Mouse (Mus musculus): ENCODE data around the gene Prkag3.

The Prkag3 gene

GRCm38 (mm10) chr1:74748643-74749271 is at the start of gene Prkag3:
TSS of gene Prkag3 (minus strand) at chr1:74749221.
- no peaks in the 10 kb centered on the region for H3K27me3 ChIP-seq (ENCODE audit: control insufficient read depth, insufficient read depth, low read length, poor library complexity, severe bottlenecking)
- H3K36me3 ChIP-seq (ENCODE audit: control insufficient read depth, insufficient read depth, low read length, poor library complexity, severe bottlenecking): no peaks in the 10 kb centered on the region
- peak; percentile 65 for DNase-seq (ENCODE audit: low read depth, low spot score)

DNA sequence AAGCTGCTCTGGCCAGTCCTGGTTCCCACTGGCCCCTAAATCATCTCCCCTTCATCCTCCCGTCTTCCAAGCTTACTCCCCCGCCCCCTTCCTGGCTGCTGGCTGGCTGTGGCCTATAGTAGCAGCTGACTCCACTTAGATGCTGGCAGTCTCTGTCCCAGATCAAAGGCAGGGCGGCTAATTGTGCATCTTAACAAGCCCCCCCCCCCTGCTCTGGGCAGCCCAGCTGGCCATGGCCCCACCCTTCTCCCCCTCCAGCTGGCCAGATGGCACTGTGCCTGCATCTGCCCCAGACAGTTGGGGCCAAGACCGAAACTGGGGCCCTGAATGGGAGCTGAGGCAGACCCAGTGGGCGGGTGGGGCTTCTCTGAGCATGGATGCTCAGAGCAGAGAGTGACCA is 48.4 kb upstream of the Prkag3 start:
- H3K27me3 ChIP-seq (ENCODE audit: control insufficient read depth, insufficient read depth, low read length, poor library complexity, severe bottlenecking): peaks cover 2% of the 10 kb centered on the region; the same call in 1 of the 2 replicates
- no peak for DNase-seq (ENCODE audit: low read depth, low spot score)
- H3K36me3 ChIP-seq (ENCODE audit: control insufficient read depth, insufficient read depth, low read length, poor library complexity, severe bottlenecking): no peaks in the 10 kb centered on the region

DNA sequence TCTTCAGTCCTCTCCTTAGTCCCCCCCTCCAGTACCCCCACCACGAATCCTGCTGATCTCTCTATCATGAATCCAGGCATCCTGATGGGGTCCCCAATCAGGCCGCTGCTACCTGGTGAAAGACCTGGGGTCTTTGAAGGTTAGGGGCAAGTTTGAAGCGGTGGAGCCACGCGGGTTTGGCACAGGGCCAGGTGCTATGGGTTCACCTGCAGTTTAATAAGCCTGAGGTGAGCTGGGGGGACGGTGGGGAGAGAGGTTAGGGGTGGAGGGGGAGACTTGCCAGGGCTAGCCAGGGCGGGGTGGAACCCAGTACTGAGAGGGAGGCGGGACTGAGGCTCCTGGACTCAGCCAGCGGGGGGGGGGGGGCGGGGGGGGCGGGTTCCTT is 46.1 kb upstream of the Prkag3 start:
- H3K36me3 ChIP-seq (ENCODE audit: control insufficient read depth, insufficient read depth, low read length, poor library complexity, severe bottlenecking): no peaks in the 10 kb centered on the region
- DNase-seq (ENCODE audit: low read depth, low spot score): no peak
- H3K27me3 ChIP-seq (ENCODE audit: control insufficient read depth, insufficient read depth, low read length, poor library complexity, severe bottlenecking): no peaks in the 10 kb centered on the region

- DNase-seq (ENCODE audit: low read depth, low spot score): peak; percentile 58
- Histone ChIP-seq H3K27me3 (ENCODE audit: control insufficient read depth, insufficient read depth, low read length, poor library complexity, severe bottlenecking) (no peaks in the 10 kb centered on the region), H3K36me3 (ENCODE audit: control insufficient read depth, insufficient read depth, low read length, poor library complexity, severe bottlenecking) (no peaks in the 10 kb centered on the region)
These were observed 45.6 kb upstream of the Prkag3 start for GRCm38 (mm10) chr1:74794487-74795144.

- Histone ChIP-seq H3K27me3 (ENCODE audit: control insufficient read depth, insufficient read depth, low read length, poor library complexity, severe bottlenecking) (no peaks in the 10 kb centered on the region), H3K36me3 (ENCODE audit: control insufficient read depth, insufficient read depth, low read length, poor library complexity, severe bottlenecking) (no peaks in the 10 kb centered on the region)
- no peak for DNase-seq (ENCODE audit: low read depth, low spot score)
These were observed 44.0 kb upstream of the Prkag3 start for GRCm38 (mm10) chr1:74792831-74793660.

GRCm38 (mm10) chr1:74791249-74791648 is 42.2 kb upstream of the Prkag3 start, which contains the start of gene Wnt10a:
TSS of gene Wnt10a (plus strand) at chr1:74791516.
- peak; percentile 74 for DNase-seq (ENCODE audit: low read depth, low spot score)

DNA sequence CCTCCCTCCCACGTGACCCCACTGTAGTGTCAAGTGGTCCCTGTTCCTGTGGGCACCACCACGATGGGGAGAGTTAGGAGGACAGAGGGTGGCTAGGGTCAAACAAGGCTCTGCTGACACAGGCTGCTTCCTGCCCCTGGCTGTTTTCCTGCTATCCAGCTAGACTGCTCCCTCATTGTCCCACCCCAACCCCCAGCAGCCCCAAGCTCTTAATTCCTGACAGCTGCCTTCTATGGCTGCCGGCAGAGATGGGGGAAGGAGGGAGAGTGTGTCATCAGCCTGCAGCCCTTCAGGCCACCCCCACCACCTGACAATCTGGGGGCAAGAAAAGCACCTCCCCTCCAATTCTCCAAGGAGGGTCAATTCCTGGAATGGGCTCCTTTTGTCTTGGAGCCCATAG is 41.1 kb upstream of the Prkag3 start:
- Histone ChIP-seq H3K36me3 (ENCODE audit: control insufficient read depth, insufficient read depth, low read length, poor library complexity, severe bottlenecking) (no peaks in the 10 kb centered on the region), H3K27me3 (ENCODE audit: control insufficient read depth, insufficient read depth, low read length, poor library complexity, severe bottlenecking) (no peaks in the 10 kb centered on the region)
- DNase-seq (ENCODE audit: low read depth, low spot score): no peak

More at GRCm38 (mm10) chr1:74791249-74791648, 42.2 kb upstream of the Prkag3 start, which contains the start of gene Wnt10a:
- H3K36me3 ChIP-seq (ENCODE audit: control insufficient read depth, insufficient read depth, low read length, poor library complexity, severe bottlenecking): no peaks in the 10 kb centered on the region
- H3K27me3 ChIP-seq (ENCODE audit: control insufficient read depth, insufficient read depth, low read length, poor library complexity, severe bottlenecking): no peaks in the 10 kb centered on the region

DNA sequence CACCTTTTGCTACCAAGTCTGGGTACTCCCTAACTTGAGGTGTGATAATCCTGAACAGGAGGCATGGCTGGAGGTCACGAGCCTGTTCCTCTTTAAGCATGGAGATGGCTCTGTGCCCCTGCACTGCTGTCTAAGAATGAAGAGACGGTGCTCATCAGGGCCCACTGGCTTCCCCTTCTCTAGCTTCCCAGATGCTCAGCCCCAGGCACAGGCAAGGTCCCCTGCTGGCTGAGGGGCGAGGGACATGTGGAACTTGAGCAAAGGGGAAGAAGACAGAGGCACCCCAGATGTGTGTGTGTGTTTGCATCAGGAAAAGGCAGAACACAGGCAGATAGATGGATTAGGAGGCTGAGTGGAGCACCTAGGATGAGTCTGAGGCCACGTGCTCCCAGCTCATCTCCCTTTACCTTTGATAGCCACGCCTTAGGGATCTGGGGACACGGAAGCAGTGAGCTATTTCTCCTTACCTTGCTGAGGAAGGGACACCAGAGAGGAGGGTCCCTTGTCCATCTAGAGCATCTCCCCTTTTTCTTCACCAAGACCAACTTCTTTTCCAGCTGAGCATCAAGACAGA is 39.7 kb upstream of the Prkag3 start:
- no peaks in the 10 kb centered on the region for H3K27me3 ChIP-seq (ENCODE audit: control insufficient read depth, insufficient read depth, low read length, poor library complexity, severe bottlenecking)
- peak; percentile 43 for DNase-seq (ENCODE audit: low read depth, low spot score)
- no peaks in the 10 kb centered on the region for H3K36me3 ChIP-seq (ENCODE audit: control insufficient read depth, insufficient read depth, low read length, poor library complexity, severe bottlenecking)

GRCm38 (mm10) chr1:74787846-74788245 is 38.8 kb upstream of the Prkag3 start:
- peak; percentile 87 for DNase-seq (ENCODE audit: low read depth, low spot score)
- H3K36me3 ChIP-seq (ENCODE audit: control insufficient read depth, insufficient read depth, low read length, poor library complexity, severe bottlenecking): no peaks in the 10 kb centered on the region
- no peaks in the 10 kb centered on the region for H3K27me3 ChIP-seq (ENCODE audit: control insufficient read depth, insufficient read depth, low read length, poor library complexity, severe bottlenecking)

DNA sequence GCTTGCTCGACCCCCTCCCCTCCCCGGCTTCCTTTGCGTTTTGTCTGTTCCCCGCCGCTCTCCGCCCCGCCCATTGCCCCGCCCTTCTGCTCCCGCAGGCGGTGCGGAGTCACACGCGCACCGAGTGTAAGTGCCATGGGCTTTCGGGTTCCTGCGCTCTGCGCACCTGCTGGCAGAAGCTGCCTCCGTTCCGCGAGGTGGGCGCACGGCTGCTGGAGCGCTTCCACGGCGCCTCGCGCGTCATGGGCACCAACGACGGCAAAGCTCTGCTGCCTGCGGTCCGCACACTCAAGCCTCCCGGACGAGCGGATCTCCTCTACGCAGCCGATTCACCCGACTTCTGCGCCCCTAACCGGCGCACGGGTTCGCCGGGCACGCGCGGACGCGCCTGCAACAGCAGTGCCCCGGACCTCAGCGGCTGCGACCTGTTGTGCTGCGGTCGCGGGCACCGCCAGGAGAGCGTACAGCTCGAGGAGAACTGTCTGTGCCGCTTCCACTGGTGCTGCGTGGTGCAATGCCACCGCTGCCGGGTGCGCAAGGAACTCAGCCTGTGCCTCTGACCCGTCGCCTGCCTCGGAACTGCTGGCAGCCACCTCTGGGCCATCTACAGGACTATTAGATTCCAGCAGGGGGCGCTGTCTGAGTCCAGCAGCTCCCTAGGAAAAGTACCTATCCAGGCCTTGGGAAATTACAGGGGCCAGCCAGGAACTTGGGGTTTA is 35.2 kb upstream of the Prkag3 start:
- H3K27me3 ChIP-seq (ENCODE audit: control insufficient read depth, insufficient read depth, low read length, poor library complexity, severe bottlenecking): no peaks in the 10 kb centered on the region
- peak; percentile 58 for DNase-seq (ENCODE audit: low read depth, low spot score)
- no peaks in the 10 kb centered on the region for H3K36me3 ChIP-seq (ENCODE audit: control insufficient read depth, insufficient read depth, low read length, poor library complexity, severe bottlenecking)

GRCm38 (mm10) chr1:74783554-74783953 is 34.5 kb upstream of the Prkag3 start:
- DNase-seq (ENCODE audit: low read depth, low spot score): no peak
- Histone ChIP-seq H3K27me3 (ENCODE audit: control insufficient read depth, insufficient read depth, low read length, poor library complexity, severe bottlenecking) (no peaks in the 10 kb centered on the region), H3K36me3 (ENCODE audit: control insufficient read depth, insufficient read depth, low read length, poor library complexity, severe bottlenecking) (no peaks in the 10 kb centered on the region)

DNA sequence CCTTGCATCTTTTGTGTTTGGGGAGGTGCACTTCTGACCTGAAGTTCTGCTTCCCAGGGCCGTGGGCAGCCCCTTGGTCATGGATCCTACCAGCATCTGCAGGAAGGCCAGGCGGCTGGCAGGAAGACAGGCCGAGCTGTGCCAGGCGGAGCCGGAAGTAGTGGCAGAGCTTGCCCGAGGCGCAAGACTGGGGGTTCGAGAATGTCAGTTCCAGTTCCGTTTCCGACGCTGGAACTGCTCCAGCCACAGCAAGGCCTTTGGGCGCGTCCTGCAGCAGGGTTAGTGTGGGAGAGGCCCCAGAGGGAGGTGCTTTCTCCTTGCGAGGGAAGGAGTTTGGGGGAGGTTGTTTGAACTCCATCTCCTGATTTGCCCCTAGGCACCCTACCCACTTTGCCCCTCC is 33.0 kb upstream of the Prkag3 start:
- H3K27me3 ChIP-seq (ENCODE audit: control insufficient read depth, insufficient read depth, low read length, poor library complexity, severe bottlenecking): no peaks in the 10 kb centered on the region
- H3K36me3 ChIP-seq (ENCODE audit: control insufficient read depth, insufficient read depth, low read length, poor library complexity, severe bottlenecking): no peaks in the 10 kb centered on the region
- DNase-seq (ENCODE audit: low read depth, low spot score): no peak

DNA sequence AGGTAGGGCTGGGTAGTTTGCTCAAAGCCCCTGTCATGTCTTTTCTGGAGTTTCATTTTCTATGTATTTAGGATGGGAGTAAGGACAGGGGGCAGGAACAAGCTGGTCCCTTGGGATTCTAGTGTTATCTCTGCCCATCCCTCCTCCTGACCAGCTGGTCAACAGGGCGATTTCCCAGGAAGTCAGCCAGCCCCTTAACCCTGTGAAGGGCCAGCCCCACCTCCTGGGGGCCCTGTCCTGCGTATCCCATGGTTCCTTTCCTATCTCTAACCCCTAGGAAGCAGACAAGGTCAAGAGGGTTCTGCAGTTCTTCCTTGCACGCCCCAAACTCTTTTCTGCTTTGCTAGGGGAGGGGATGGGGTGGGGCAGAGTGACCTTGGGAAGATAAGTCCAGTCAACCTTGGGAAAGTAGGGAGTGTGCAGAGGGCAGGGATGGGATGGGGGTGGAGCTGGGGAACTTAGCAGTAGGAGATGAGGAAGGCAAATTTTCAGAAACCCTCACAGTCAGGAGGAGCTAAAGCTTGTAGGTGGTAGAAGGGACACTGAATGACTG is 30.0 kb upstream of the Prkag3 start:
- no peak for DNase-seq (ENCODE audit: low read depth, low spot score)
- H3K36me3 ChIP-seq (ENCODE audit: control insufficient read depth, insufficient read depth, low read length, poor library complexity, severe bottlenecking): no peaks in the 10 kb centered on the region

GRCm38 (mm10) chr1:74775816-74776215 is 26.8 kb upstream of the Prkag3 start:
- Histone ChIP-seq H3K27me3 (ENCODE audit: control insufficient read depth, insufficient read depth, low read length, poor library complexity, severe bottlenecking) (no peaks in the 10 kb centered on the region; the same call in 1 of the 2 replicates), H3K36me3 (ENCODE audit: control insufficient read depth, insufficient read depth, low read length, poor library complexity, severe bottlenecking) (no peaks in the 10 kb centered on the region)
- no peak for DNase-seq (ENCODE audit: low read depth, low spot score)

More for the DNA sequence above, 30.0 kb upstream of the Prkag3 start:
- no peaks in the 10 kb centered on the region; the same call in 1 of the 2 replicates for H3K27me3 ChIP-seq (ENCODE audit: control insufficient read depth, insufficient read depth, low read length, poor library complexity, severe bottlenecking)
